Mouse (Mus musculus) stomach, postnatal 0 days (tissue): ENCODE measurements around the gene Polr3h.

Experiments used
- CTCF ChIP-seq: IDR thresholded peaks from 2 replicates; pipeline ENCODE4 v1.5.1; 2016; ENCODE audit warnings: antibody characterized with exemption, low read depth, mild to moderate bottlenecking, moderate library complexity
- EP300 ChIP-seq: optimal IDR thresholded peaks from 2 replicates; pipeline ENCODE3; 2016; ENCODE audit warnings: antibody characterized with exemption

DNA sequence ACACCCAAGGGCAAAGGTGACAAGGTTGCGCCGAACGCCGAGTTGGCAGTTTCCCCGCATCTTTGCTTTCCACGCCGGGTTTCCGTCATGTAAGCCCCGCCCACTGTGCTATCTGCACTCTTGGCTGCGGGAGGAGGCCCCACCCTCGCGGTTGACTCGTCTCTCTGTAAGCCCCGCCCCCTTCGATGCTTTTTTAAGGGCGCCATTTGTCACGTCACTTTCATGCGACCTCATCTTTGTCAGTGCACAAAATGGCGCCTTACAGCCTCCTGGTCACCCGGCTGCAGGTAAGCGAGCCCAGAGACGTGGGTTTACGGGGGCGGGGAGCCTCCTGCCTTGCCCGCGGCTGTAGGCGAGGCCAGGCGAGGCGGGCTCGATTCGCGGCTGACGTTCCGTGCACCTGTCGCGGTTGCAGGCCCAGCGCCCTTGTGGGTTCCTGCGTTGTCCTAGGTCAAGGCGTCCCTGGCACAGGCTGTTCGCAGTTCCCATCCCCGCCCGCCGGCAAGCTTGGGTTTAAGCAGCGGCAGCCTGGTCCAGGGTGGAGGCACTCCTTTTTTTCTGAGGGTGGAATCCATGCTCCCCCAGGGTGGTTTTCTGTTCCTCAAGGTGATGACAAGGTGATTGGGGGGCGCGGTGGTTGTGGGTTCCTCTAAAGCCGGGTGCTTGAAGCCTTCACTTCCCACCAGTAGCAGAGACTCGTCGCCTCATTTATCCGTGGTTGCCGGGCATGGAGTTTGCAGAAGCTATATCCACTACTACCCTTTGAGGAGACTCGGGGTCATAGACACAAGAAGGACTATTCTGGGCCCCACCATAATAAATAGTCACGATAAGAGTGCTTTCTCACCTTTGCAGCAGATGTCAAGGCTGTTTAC, 53.5 kb downstream of the Polr3h start, which contains the start of gene Aco2:
- no peak for TF ChIP-seq EP300
- TF ChIP-seq CTCF = no peak
